Mouse (Mus musculus) testis, adult 2 months (tissue): Measurements from ENCODE around the gene Cdh15.

Source experiments
- CTCF ChIP-seq: fragments of 200-500 bp; IDR thresholded peaks from 2 replicates; pipeline ENCODE4 v1.5.1; 2012; ENCODE audit warnings: low read depth, mild to moderate bottlenecking, inconsistent platforms, low read length, moderate library complexity; ENCODE audit not compliant: control insufficient read depth, insufficient read depth, insufficient replicate concordance
- POLR2A ChIP-seq: fragments of 200-500 bp; IDR thresholded peaks from 2 replicates; pipeline ENCODE4 v1.6.1; 2012; ENCODE audit warnings: low read depth, mild to moderate bottlenecking, inconsistent platforms, low read length, moderate library complexity; ENCODE audit not compliant: control insufficient read depth

DNA sequence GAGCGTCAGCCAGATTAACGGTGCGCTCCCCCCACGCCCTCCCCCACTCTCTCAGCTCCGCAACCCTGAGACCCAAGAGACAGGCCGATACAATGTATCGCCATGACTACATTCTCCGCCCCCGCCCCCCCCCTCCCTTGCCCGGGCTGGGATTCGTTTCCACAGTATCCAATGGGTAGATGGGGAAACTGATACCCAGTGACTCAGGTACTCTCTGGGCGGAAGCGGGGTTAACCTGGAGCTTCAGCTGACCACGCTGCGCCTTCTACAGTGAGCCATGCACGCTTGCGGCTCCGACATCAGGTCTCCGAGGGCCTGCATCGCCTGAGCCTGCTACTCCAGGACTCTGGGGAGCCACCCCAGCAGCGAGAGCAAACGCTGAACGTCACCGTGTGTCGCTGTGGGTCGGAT lies 17.0 kb downstream of the Cdh15 start:
- TF ChIP-seq POLR2A (no peak), CTCF (no peak)
